Mouse (Mus musculus) hindbrain, postnatal 0 days (tissue): ENCODE measurements around the gene Gpc6. TPM values are rescaled to one million over a fixed set of nuclear protein-coding genes. Genes with fewer than 3 reads are reported as not detected.
A peak's percentile ranks its signal among the peaks of the same experiment; 100 is the strongest.

Experiments used
- ATAC-seq: fragments of 200-750 bp; cut with Nextera tagmentation; 2 replicates; pipeline ENCODE4 v1.8.0; 2017; ENCODE audit warnings: mild to moderate bottlenecking, moderate TSS enrichment, moderate library complexity
- DNase-seq: peaks from one replicate; pipeline ENCODE4 v3.0.0-alpha.2; 2015; ENCODE audit warnings: low spot score
- H3K27ac ChIP-seq: fragments of 300-500 bp; sonication (generic); 2 replicates; pipeline ENCODE4 v1.5.1; 2014; ENCODE audit warnings: mild to moderate bottlenecking
- H3K27me3 ChIP-seq: fragments of 300-500 bp; sonication (generic); 2 replicates; pipeline ENCODE4 v1.6.1; 2014; ENCODE audit warnings: low read length, mixed read lengths; ENCODE audit not compliant: insufficient read depth
- H3K36me3 ChIP-seq: fragments of 300-500 bp; sonication (generic); 2 replicates; pipeline ENCODE4 v1.6.1; 2014; ENCODE audit warnings: low read length, mixed read lengths; ENCODE audit not compliant: insufficient read depth
- H3K4me1 ChIP-seq: fragments of 300-500 bp; sonication (generic); 2 replicates; pipeline ENCODE4 v1.6.1; 2014; ENCODE audit warnings: antibody characterized with exemption, low read length, mixed read lengths; ENCODE audit not compliant: insufficient read depth
- H3K4me2 ChIP-seq: fragments of 300-500 bp; sonication (generic); 2 replicates; pipeline ENCODE4 v1.6.1; 2014; ENCODE audit warnings: low read depth, mild to moderate bottlenecking, low read length, moderate library complexity, mixed read lengths
- H3K4me3 ChIP-seq: fragments of 300-500 bp; sonication (generic); 2 replicates; pipeline ENCODE4 v1.5.1; 2014; ENCODE audit warnings: low read length
- H3K9ac ChIP-seq: fragments of 300-500 bp; sonication (generic); replicated peaks from 2 replicates; pipeline ENCODE4 v1.6.1; 2014; ENCODE audit warnings: mild to moderate bottlenecking, low read length, moderate library complexity, mixed read lengths
- H3K9me3 ChIP-seq: fragments of 300-500 bp; sonication (generic); 2 replicates; pipeline ENCODE4 v1.6.1; 2016; ENCODE audit warnings: low read length, mixed read lengths
- CTCF ChIP-seq: IDR thresholded peaks from 2 replicates; pipeline ENCODE4 v1.5.1; 2016; ENCODE audit warnings: antibody characterized with exemption, control low read depth, low read depth
- WGBS: fragments of 180-500 bp; shearing (Covaris S2); extraction: QIAGEN DNeasy Blood & Tissue Kit; methylation state at CpG from one replicate; pipeline ENCODE4 v1.1.7; 2014; 5-methylcytosine and 5-hydroxymethylcytosine counted together
- polyA plus RNA-seq: library from polyadenylated mRNA; unstranded; fragments of >200 nt; fragmentation: Nextera tagmentation; extraction: Ambion mirVana; gene quantifications from 2 replicates; pipeline ENCODE4 v1.2.1, GENCODE M21; 2015
- total RNA-seq: library from RNA; depleted of rRNA; stranded (reverse); fragments of >200 nt; gene quantifications from 2 replicates; pipeline ENCODE4 v1.2.3, GENCODE M21; 2014

Gene Gpc6
- total and polyA plus RNA-seq, 2 experiments from 2014 or later = 17.9 to 28.5 TPM

GRCm38 (mm10) chr14:117785507-117786085 is 860.5 kb downstream of the Gpc6 start:
- Histone ChIP-seq H3K9ac (no peak overlapping the region), H3K4me1 (peaks cover 5% of the 10 kb centered on the region; the same call in 1 of the 2 replicates)
- no peak for TF ChIP-seq CTCF

GRCm38 (mm10) chr14:117786647-117787046 is 861.5 kb downstream of the Gpc6 start:
- DNase-seq (no peak), ATAC-seq (no peak)

More at GRCm38 (mm10) chr14:117785507-117786085, 860.5 kb downstream of the Gpc6 start:
- Histone ChIP-seq H3K27me3 (no peaks in the 10 kb centered on the region), H3K4me3 (no peak overlapping the region), H3K36me3 (no peaks in the 10 kb centered on the region), H3K27ac (no peak overlapping the region), H3K4me2 (no peak overlapping the region), H3K9me3 (no peaks in the 10 kb centered on the region)
- WGBS = 62% methylated on average over 15 of the region's 15 CpGs
- DNase-seq (no peak), ATAC-seq (no peak)

GRCm38 (mm10) chr14:117794874-117795273 is 869.8 kb downstream of the Gpc6 start:
- no peaks in the 10 kb centered on the region for H3K9me3 ChIP-seq
- WGBS = 57% methylated on average over 2 of the region's 2 CpGs
- H3K4me3 ChIP-seq = no peak overlapping the region
- ATAC-seq (peak; percentile 78), DNase-seq (peak; percentile 45)
- no peaks in the 10 kb centered on the region for H3K27me3 ChIP-seq
- no peak overlapping the region for H3K27ac ChIP-seq
- H3K9ac ChIP-seq = no peak overlapping the region
- no peak for TF ChIP-seq CTCF
- no peak overlapping the region for H3K4me2 ChIP-seq
- H3K36me3 ChIP-seq = no peaks in the 10 kb centered on the region
- no peaks in the 10 kb centered on the region for H3K4me1 ChIP-seq

More at GRCm38 (mm10) chr14:117786647-117787046, 861.5 kb downstream of the Gpc6 start:
- Histone ChIP-seq H3K4me1 (peaks cover 5% of the 10 kb centered on the region; the same call in 1 of the 2 replicates), H3K4me3 (no peak overlapping the region), H3K9me3 (no peaks in the 10 kb centered on the region), H3K9ac (no peak overlapping the region), H3K27ac (no peak overlapping the region), H3K36me3 (no peaks in the 10 kb centered on the region), H3K4me2 (no peak overlapping the region), H3K27me3 (no peaks in the 10 kb centered on the region)
- TF ChIP-seq CTCF = no peak
- 61% methylated on average over 7 of the region's 7 CpGs for WGBS

GRCm38 (mm10) chr14:117796661-117797060 is 871.5 kb downstream of the Gpc6 start:
- H3K36me3 ChIP-seq = no peaks in the 10 kb centered on the region

GRCm38 (mm10) chr14:117800399-117800798 is 875.3 kb downstream of the Gpc6 start:
- Histone ChIP-seq H3K9me3 (no peaks in the 10 kb centered on the region), H3K9ac (no peak overlapping the region), H3K4me1 (no peaks in the 10 kb centered on the region), H3K27ac (no peak overlapping the region), H3K36me3 (no peaks in the 10 kb centered on the region), H3K4me3 (no peak overlapping the region), H3K27me3 (no peaks in the 10 kb centered on the region), H3K4me2 (no peak overlapping the region)
- TF ChIP-seq CTCF = no peak
- 70% methylated on average over 5 of the region's 5 CpGs for WGBS
- DNase-seq = no peak
- ATAC-seq = no peak

More at GRCm38 (mm10) chr14:117796661-117797060, 871.5 kb downstream of the Gpc6 start:
- DNase-seq = no peak
- no peaks in the 10 kb centered on the region for H3K4me1 ChIP-seq
- 67% methylated on average over 5 of the region's 5 CpGs for WGBS
- H3K9me3 ChIP-seq = no peaks in the 10 kb centered on the region
- TF ChIP-seq CTCF = no peak
- no peaks in the 10 kb centered on the region for H3K27me3 ChIP-seq
- H3K4me2 ChIP-seq = no peak overlapping the region
- H3K4me3 ChIP-seq = no peak overlapping the region
- no peak overlapping the region for H3K9ac ChIP-seq
- ATAC-seq = no peak
- H3K27ac ChIP-seq = no peak overlapping the region

GRCm38 (mm10) chr14:117807846-117808245 is 882.7 kb downstream of the Gpc6 start:
- DNase-seq (peak; percentile 42), ATAC-seq (peak; percentile 45; the same call in 1 of the 2 replicates)
- 80% methylated on average over 4 of the region's 4 CpGs for WGBS
- no peaks in the 10 kb centered on the region for H3K36me3 ChIP-seq
- H3K9ac ChIP-seq = no peak overlapping the region
- TF ChIP-seq CTCF = no peak
- H3K27ac ChIP-seq = no peak overlapping the region
- H3K9me3 ChIP-seq = no peaks in the 10 kb centered on the region
- H3K4me2 ChIP-seq = no peak overlapping the region
- no peak overlapping the region for H3K4me3 ChIP-seq
- no peaks in the 10 kb centered on the region for H3K27me3 ChIP-seq
- peaks cover 4% of the 10 kb centered on the region for H3K4me1 ChIP-seq

- no peak for TF ChIP-seq CTCF
- H3K4me2 ChIP-seq = no peak overlapping the region
- H3K9me3 ChIP-seq = no peaks in the 10 kb centered on the region
- no peaks in the 10 kb centered on the region for H3K36me3 ChIP-seq
- no peak overlapping the region for H3K9ac ChIP-seq
- DNase-seq = no peak
- ATAC-seq = no peak
- H3K27ac ChIP-seq = no peak overlapping the region
- H3K4me3 ChIP-seq = no peak overlapping the region
- H3K4me1 ChIP-seq = peaks cover 4% of the 10 kb centered on the region
- WGBS = 86% methylated on average over 2 of the region's 2 CpGs
- H3K27me3 ChIP-seq = no peaks in the 10 kb centered on the region
Observed at GRCm38 (mm10) chr14:117808326-117808725, 883.2 kb downstream of the Gpc6 start.
